Mouse (Mus musculus) liver, embryonic 15.5 days (tissue): ENCODE data around the gene Rcn1. TPM values are rescaled to one million over a fixed set of nuclear protein-coding genes. Genes with fewer than 3 reads are reported as not detected.

ENCODE experiments used
- ATAC-seq: fragments of 200-750 bp; cut with Nextera tagmentation; 2 replicates; pipeline ENCODE4 v1.8.0; 2017; ENCODE audit warnings: moderate number of reproducible peaks, mild to moderate bottlenecking, moderate library complexity; ENCODE audit not compliant: insufficient read depth
- H3K27ac ChIP-seq: fragments of 300-500 bp; sonication (generic); replicated peaks from 2 replicates; pipeline ENCODE4 v1.5.1; 2015; ENCODE audit warnings: mild to moderate bottlenecking, inconsistent platforms
- H3K27me3 ChIP-seq: fragments of 300-500 bp; sonication (generic); 2 replicates; pipeline ENCODE4 v1.6.1; 2015; ENCODE audit warnings: mild to moderate bottlenecking, inconsistent platforms
- H3K36me3 ChIP-seq: fragments of 300-500 bp; sonication (generic); replicated peaks from 2 replicates; pipeline ENCODE4 v1.6.1; 2015; ENCODE audit warnings: moderate library complexity, mild to moderate bottlenecking, inconsistent platforms
- H3K4me1 ChIP-seq: fragments of 300-500 bp; sonication (generic); replicated peaks from 2 replicates; pipeline ENCODE4 v1.6.1; 2015; ENCODE audit warnings: inconsistent platforms
- H3K4me2 ChIP-seq: fragments of 300-500 bp; sonication (generic); 2 replicates; pipeline ENCODE4 v1.6.1; 2015; ENCODE audit warnings: moderate library complexity, mild to moderate bottlenecking, inconsistent platforms
- H3K4me3 ChIP-seq: fragments of 300-500 bp; sonication (generic); replicated peaks from 2 replicates; pipeline ENCODE4 v1.5.1; 2015; ENCODE audit warnings: mild to moderate bottlenecking, inconsistent platforms
- H3K9ac ChIP-seq: fragments of 300-500 bp; sonication (generic); 2 replicates; pipeline ENCODE4 v1.6.1; 2015; ENCODE audit warnings: moderate library complexity, mild to moderate bottlenecking, inconsistent platforms
- H3K9me3 ChIP-seq: fragments of 300-500 bp; sonication (generic); replicated peaks from 2 replicates; pipeline ENCODE4 v1.6.1; 2016; ENCODE audit warnings: inconsistent platforms
- WGBS: fragments of 180-500 bp; shearing (Covaris S2); methylation state at CpG from one replicate; pipeline ENCODE4 v1.1.7; 2015; ENCODE audit warnings: mixed read lengths; ENCODE audit not compliant: insufficient replicate concordance; 5-methylcytosine and 5-hydroxymethylcytosine counted together
- polyA plus RNA-seq: library from polyadenylated mRNA; unstranded; fragments of >200 nt; fragmentation: Nextera tagmentation; extraction: Ambion mirVana; gene quantifications from 2 replicates; pipeline ENCODE4 v1.2.1, GENCODE M21; 2015

Rcn1 gene
- polyA plus RNA-seq, 1 experiment from 2014 or later: 16.9 TPM

DNA sequence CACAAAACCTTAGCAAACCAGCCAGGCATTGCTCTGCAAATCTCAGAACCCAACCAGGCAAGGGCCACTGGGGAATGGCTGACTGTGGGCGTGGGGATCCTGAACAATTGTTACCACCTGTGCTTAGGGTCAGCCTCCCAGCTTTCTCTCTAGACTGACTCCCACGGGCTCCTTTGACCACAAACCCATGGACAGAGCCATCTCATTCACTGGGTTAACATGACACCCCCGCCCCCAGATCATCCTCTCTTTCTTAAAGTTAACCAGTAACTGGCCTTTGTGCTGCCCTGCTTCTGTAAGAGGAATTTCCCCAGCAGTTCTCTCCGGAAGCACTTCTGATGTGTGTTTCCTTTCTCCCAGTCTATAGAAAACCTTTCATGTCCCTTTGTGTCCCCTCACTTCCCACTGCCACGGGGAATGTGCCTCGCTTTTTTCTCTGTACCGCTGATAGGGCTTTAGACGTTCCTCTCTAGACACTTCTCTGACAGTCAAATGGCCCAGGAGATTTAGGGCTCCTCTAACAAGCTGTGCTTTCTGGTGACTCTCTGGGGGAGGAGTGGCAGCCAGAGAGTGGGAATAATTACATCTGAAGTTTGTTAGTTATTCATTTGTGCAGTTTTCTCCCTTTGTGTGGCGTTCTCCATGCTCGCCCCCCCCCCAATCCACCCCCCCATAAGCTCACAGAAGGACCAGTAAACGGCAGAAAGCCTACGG is 62.6 kb downstream of the Rcn1 start:
- Histone ChIP-seq H3K27ac (no peak overlapping the region), H3K4me3 (no peak overlapping the region), H3K9ac (no peak overlapping the region), H3K4me2 (no peak overlapping the region), H3K27me3 (no peaks in the 10 kb centered on the region), H3K9me3 (no peaks in the 10 kb centered on the region), H3K36me3 (no peaks in the 10 kb centered on the region), H3K4me1 (no peaks in the 10 kb centered on the region)
- WGBS: 13% methylated on average over 12 of the region's 12 CpGs
- ATAC-seq: no peak

Other genes with a start within 250 kb of the Rcn1 start
- 1.4 and 1.5 TPM in 2 replicates for gene Them7, start 175.0 kb downstream of the Rcn1 start, polyA plus RNA-seq